Mouse (Mus musculus): ENCODE data around the gene Dab2ip.

DNA sequence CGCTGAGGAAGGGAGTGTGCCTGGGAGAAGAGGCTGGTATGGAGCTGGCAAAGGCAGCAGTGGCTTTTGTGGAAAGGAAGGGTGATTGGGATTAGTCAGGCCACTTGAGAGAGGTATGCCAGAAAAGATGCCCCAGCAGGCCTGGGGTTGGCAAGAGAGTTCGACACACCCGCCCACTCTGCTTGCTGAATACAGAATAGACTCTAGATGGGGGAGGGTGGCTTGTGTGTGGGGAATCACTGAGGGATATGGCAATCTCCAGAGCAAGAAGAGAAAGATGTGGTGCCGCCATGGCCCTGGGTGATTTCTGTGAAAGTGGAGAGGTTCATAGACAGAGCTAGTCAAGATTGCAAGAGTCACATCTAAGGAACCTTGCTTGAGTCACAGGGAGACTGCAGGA is 53.6 kb downstream of the Dab2ip start:
- TF ChIP-seq EP300 (IDR thresholded peaks at IDR 0.05; ENCODE audit: low read depth) (no peak), CTCF (IDR thresholded peaks at IDR 0.05; ENCODE audit: low read depth) (no peak)
